Mouse (Mus musculus): Measurements from ENCODE around the gene Gnl2.
A peak's percentile ranks its signal among the peaks of the same experiment; 100 is the strongest.

Gene Gnl2

GRCm38 (mm10) chr4:125015806-125016635 lies at the start of gene Gnl2:
Gnl2 (plus strand) TSS chr4:125016585.
- DNase-seq (ENCODE audit: low spot score): no peak

GRCm38 (mm10) chr4:124968711-124969110 lies 47.7 kb upstream of the Gnl2 start:
- no peak for DNase-seq (ENCODE audit: low spot score)

GRCm38 (mm10) chr4:124969219-124969848 lies 47.1 kb upstream of the Gnl2 start:
- no peak for DNase-seq (ENCODE audit: low spot score)

GRCm38 (mm10) chr4:124970194-124970593 lies 46.2 kb upstream of the Gnl2 start:
- DNase-seq (ENCODE audit: low spot score): no peak

GRCm38 (mm10) chr4:124970677-124971076 lies 45.7 kb upstream of the Gnl2 start:
- no peak for DNase-seq (ENCODE audit: low spot score)

GRCm38 (mm10) chr4:124971094-124971493 lies 45.3 kb upstream of the Gnl2 start:
- no peak for DNase-seq (ENCODE audit: low spot score)

GRCm38 (mm10) chr4:124972316-124972715 lies 44.1 kb upstream of the Gnl2 start:
- DNase-seq (ENCODE audit: low spot score): peak; percentile 71

- peak; percentile 53 for DNase-seq (ENCODE audit: low spot score)
Observed at GRCm38 (mm10) chr4:124973296-124973695, 43.1 kb upstream of the Gnl2 start.

- no peak for DNase-seq (ENCODE audit: low spot score)
Observed at GRCm38 (mm10) chr4:124978201-124978600, 38.2 kb upstream of the Gnl2 start.

GRCm38 (mm10) chr4:124983893-124984526 lies 32.4 kb upstream of the Gnl2 start:
- DNase-seq (ENCODE audit: low spot score): no peak

- DNase-seq (ENCODE audit: low spot score): no peak
Observed at GRCm38 (mm10) chr4:124984871-124985670, 31.3 kb upstream of the Gnl2 start.

GRCm38 (mm10) chr4:124985671-124986602 lies 30.4 kb upstream of the Gnl2 start, which contains the start of gene Rspo1:
Rspo1 (plus strand) TSS chr4:124986430.
- peak; percentile 56 for DNase-seq (ENCODE audit: low spot score)

GRCm38 (mm10) chr4:124986739-124987710 lies 29.4 kb upstream of the Gnl2 start:
- DNase-seq (ENCODE audit: low spot score): no peak

GRCm38 (mm10) chr4:124987711-124988097 lies 28.7 kb upstream of the Gnl2 start:
- no peak for DNase-seq (ENCODE audit: low spot score)

- DNase-seq (ENCODE audit: low spot score): peak; percentile 49
Observed at GRCm38 (mm10) chr4:124988382-124988781, 28.0 kb upstream of the Gnl2 start.

- peak; percentile 58 for DNase-seq (ENCODE audit: low spot score)
Observed at GRCm38 (mm10) chr4:124989787-124990253, 26.6 kb upstream of the Gnl2 start.

- DNase-seq (ENCODE audit: low spot score): no peak
Observed at GRCm38 (mm10) chr4:124990325-124990724, 26.1 kb upstream of the Gnl2 start.

- DNase-seq (ENCODE audit: low spot score): no peak
Observed at GRCm38 (mm10) chr4:124997479-124998147, 18.8 kb upstream of the Gnl2 start.

GRCm38 (mm10) chr4:124999548-124999947 lies 16.8 kb upstream of the Gnl2 start:
- DNase-seq (ENCODE audit: low spot score): no peak
